Mouse (Mus musculus): ENCODE results near the gene Gm49380. TPM values are rescaled to one million over a fixed set of nuclear protein-coding genes. Genes with fewer than 3 reads are reported as not detected.

Gm49380 gene
- polyA plus RNA-seq (2015; fragmentation: Nextera tagmentation; extraction: Ambion mirVana): 0.05 and 0.13 TPM in 2 replicates

GRCm38 (mm10) chr9:44113105-44113789 is at the start of gene Gm49380, which contains the start of gene Rnf26:
Gene Gm49380, minus strand, starts transcription at chr9:44113500.
Gene Rnf26, minus strand, starts transcription at chr9:44113517.
- Histone ChIP-seq H3K4me3 (peak within 1 kb of the TSS; percentile 86), H3K4me2 (peak within 1 kb of the TSS; percentile 66), H3K4me1 (replicated peaks) (peaks cover 34% of the 10 kb centered on the region), H3K36me3 (no peaks in the 10 kb centered on the region), H3K27me3 (no peaks in the 10 kb centered on the region), H3K9ac (peak within 1 kb of the TSS; percentile 86), H3K27ac (peak within 1 kb of the TSS; percentile 87), H3K9me3 (replicated peaks) (no peaks in the 10 kb centered on the region)
- ATAC-seq (replicated peaks; ENCODE audit: insufficient number of reproducible peaks, insufficient read depth, low FRiP score, low read depth): peak; percentile 94
- under 1% methylated on average over 51 of the region's 51 CpGs for WGBS

- Histone ChIP-seq H3K9ac (no peak overlapping the region), H3K36me3 (peaks cover 68% of the 10 kb centered on the region), H3K4me2 (no peak overlapping the region), H3K9me3 (replicated peaks) (no peaks in the 10 kb centered on the region), H3K27me3 (no peaks in the 10 kb centered on the region), H3K4me3 (no peak overlapping the region), H3K27ac (no peak overlapping the region), H3K4me1 (replicated peaks) (no peaks in the 10 kb centered on the region)
- WGBS: 58% methylated on average over 3 of the region's 3 CpGs
- ATAC-seq (replicated peaks; ENCODE audit: insufficient number of reproducible peaks, insufficient read depth, low FRiP score, low read depth): no peak
Measured at GRCm38 (mm10) chr9:44159886-44160285, 46.6 kb upstream of the Gm49380 start.

- no peak for ATAC-seq (replicated peaks; ENCODE audit: insufficient number of reproducible peaks, insufficient read depth, low FRiP score, low read depth)
- H3K4me3 ChIP-seq: no peak overlapping the region
- H3K27ac ChIP-seq: no peak overlapping the region
- H3K27me3 ChIP-seq: no peaks in the 10 kb centered on the region
- H3K36me3 ChIP-seq: peaks cover 56% of the 10 kb centered on the region
- WGBS: 27% methylated on average over 3 of the region's 3 CpGs
- H3K9me3 ChIP-seq (replicated peaks): no peaks in the 10 kb centered on the region
- H3K9ac ChIP-seq: no peak overlapping the region
- H3K4me1 ChIP-seq (replicated peaks): peaks cover 21% of the 10 kb centered on the region
- no peak overlapping the region for H3K4me2 ChIP-seq
Measured at GRCm38 (mm10) chr9:44147290-44147689, 34.0 kb upstream of the Gm49380 start.

- H3K27me3 ChIP-seq: no peaks in the 10 kb centered on the region
- no peak overlapping the region for H3K4me2 ChIP-seq
- H3K27ac ChIP-seq: peak overlapping the region; percentile 40
- no peaks in the 10 kb centered on the region for H3K9me3 ChIP-seq (replicated peaks)
- no peak overlapping the region for H3K9ac ChIP-seq
- H3K4me1 ChIP-seq (replicated peaks): peaks cover 31% of the 10 kb centered on the region
- no peak for ATAC-seq (replicated peaks; ENCODE audit: insufficient number of reproducible peaks, insufficient read depth, low FRiP score, low read depth)
- peaks cover 61% of the 10 kb centered on the region for H3K36me3 ChIP-seq
- H3K4me3 ChIP-seq: no peak overlapping the region
Measured at GRCm38 (mm10) chr9:44144718-44145060, 31.4 kb upstream of the Gm49380 start.

- no peaks in the 10 kb centered on the region for H3K27me3 ChIP-seq
Measured at GRCm38 (mm10) chr9:44144023-44144717, 30.9 kb upstream of the Gm49380 start.

GRCm38 (mm10) chr9:44143421-44143820 is 30.1 kb upstream of the Gm49380 start:
- Histone ChIP-seq H3K36me3 (peaks cover 64% of the 10 kb centered on the region), H3K27me3 (no peaks in the 10 kb centered on the region), H3K27ac (peak overlapping the region; percentile 53; the same call in 1 of the 2 replicates), H3K9me3 (replicated peaks) (no peaks in the 10 kb centered on the region), H3K4me1 (replicated peaks) (peaks cover 43% of the 10 kb centered on the region), H3K9ac (no peak overlapping the region), H3K4me2 (no peak overlapping the region), H3K4me3 (no peak overlapping the region)
- 72% methylated on average over 5 of the region's 5 CpGs for WGBS
- no peak for ATAC-seq (replicated peaks; ENCODE audit: insufficient number of reproducible peaks, insufficient read depth, low FRiP score, low read depth)

More at GRCm38 (mm10) chr9:44144023-44144717, 30.9 kb upstream of the Gm49380 start:
- Histone ChIP-seq H3K4me3 (no peak overlapping the region), H3K36me3 (peaks cover 61% of the 10 kb centered on the region), H3K9ac (no peak overlapping the region), H3K4me1 (replicated peaks) (peaks cover 35% of the 10 kb centered on the region), H3K9me3 (replicated peaks) (no peaks in the 10 kb centered on the region), H3K4me2 (no peak overlapping the region), H3K27ac (peak overlapping the region; percentile 53)
- ATAC-seq (replicated peaks; ENCODE audit: insufficient number of reproducible peaks, insufficient read depth, low FRiP score, low read depth): peak; percentile 53; the same call in 1 of the 2 replicates
- 35% methylated on average over 5 of the region's 8 CpGs for WGBS

- 73% methylated on average over 5 of the region's 5 CpGs for WGBS
- peaks cover 46% of the 10 kb centered on the region for H3K4me1 ChIP-seq (replicated peaks)
- H3K27me3 ChIP-seq: no peaks in the 10 kb centered on the region
- no peak overlapping the region for H3K27ac ChIP-seq
- H3K4me3 ChIP-seq: no peak overlapping the region
- H3K36me3 ChIP-seq: peaks cover 72% of the 10 kb centered on the region
- H3K4me2 ChIP-seq: no peak overlapping the region
- H3K9ac ChIP-seq: no peak overlapping the region
- no peaks in the 10 kb centered on the region for H3K9me3 ChIP-seq (replicated peaks)
- no peak for ATAC-seq (replicated peaks; ENCODE audit: insufficient number of reproducible peaks, insufficient read depth, low FRiP score, low read depth)
Measured at GRCm38 (mm10) chr9:44141951-44142350, 28.7 kb upstream of the Gm49380 start.

GRCm38 (mm10) chr9:44137846-44138245 is 24.5 kb upstream of the Gm49380 start:
- peaks cover 56% of the 10 kb centered on the region for H3K36me3 ChIP-seq
- ATAC-seq (replicated peaks; ENCODE audit: insufficient number of reproducible peaks, insufficient read depth, low FRiP score, low read depth): no peak
- no peaks in the 10 kb centered on the region for H3K9me3 ChIP-seq (replicated peaks)
- WGBS: 58% methylated on average over 4 of the region's 4 CpGs
- H3K4me1 ChIP-seq (replicated peaks): peaks cover 64% of the 10 kb centered on the region
- H3K4me3 ChIP-seq: no peak overlapping the region
- no peak overlapping the region for H3K4me2 ChIP-seq
- no peak overlapping the region for H3K27ac ChIP-seq
- no peaks in the 10 kb centered on the region for H3K27me3 ChIP-seq
- H3K9ac ChIP-seq: no peak overlapping the region

- Histone ChIP-seq H3K4me2 (peak overlapping the region; percentile 74), H3K9ac (peak overlapping the region; percentile 89), H3K27ac (peak overlapping the region; percentile 96), H3K36me3 (peaks cover 37% of the 10 kb centered on the region), H3K4me3 (peak overlapping the region; percentile 83), H3K9me3 (replicated peaks) (no peaks in the 10 kb centered on the region), H3K4me1 (replicated peaks) (peaks cover 82% of the 10 kb centered on the region), H3K27me3 (no peaks in the 10 kb centered on the region)
- 21% methylated on average over 7 of the region's 7 CpGs for WGBS
- ATAC-seq (replicated peaks; ENCODE audit: insufficient number of reproducible peaks, insufficient read depth, low FRiP score, low read depth): peak; percentile 51
Measured at GRCm38 (mm10) chr9:44135731-44136411, 22.6 kb upstream of the Gm49380 start.

GRCm38 (mm10) chr9:44134851-44135730 is 21.8 kb upstream of the Gm49380 start:
- Histone ChIP-seq H3K4me1 (replicated peaks) (peaks cover 83% of the 10 kb centered on the region), H3K36me3 (peaks cover 29% of the 10 kb centered on the region), H3K27ac (peak overlapping the region; percentile 96), H3K27me3 (no peaks in the 10 kb centered on the region), H3K9me3 (replicated peaks) (no peaks in the 10 kb centered on the region), H3K9ac (peak overlapping the region; percentile 89), H3K4me3 (peak overlapping the region; percentile 83), H3K4me2 (peak overlapping the region; percentile 74)
- WGBS: under 1% methylated on average over 48 of the region's 49 CpGs
- peak; percentile 34 for ATAC-seq (replicated peaks; ENCODE audit: insufficient number of reproducible peaks, insufficient read depth, low FRiP score, low read depth)
